Mouse (Mus musculus) T-helper 17 cell (primary cell): ENCODE data around the gene Bdh1.
"Not testable (repeated sequence)": the region's sequence is repeated elsewhere in the genome, so short reads cannot be mapped to it uniquely, and the experiment has no call there.

ENCODE experiments used
- in situ Hi-C, 2 experiments: fragments of 300-600 bp; cut with MboI, MseI; formaldehyde crosslinking; loops; 1 replicate in 1 of 2; 2 replicates in 1 of 2; pipeline ENCODE4 v1.15.1; 2025; ENCODE audit warnings: high pct_unique_total_duplicates in 2 of 2

The Bdh1 gene

DNA sequence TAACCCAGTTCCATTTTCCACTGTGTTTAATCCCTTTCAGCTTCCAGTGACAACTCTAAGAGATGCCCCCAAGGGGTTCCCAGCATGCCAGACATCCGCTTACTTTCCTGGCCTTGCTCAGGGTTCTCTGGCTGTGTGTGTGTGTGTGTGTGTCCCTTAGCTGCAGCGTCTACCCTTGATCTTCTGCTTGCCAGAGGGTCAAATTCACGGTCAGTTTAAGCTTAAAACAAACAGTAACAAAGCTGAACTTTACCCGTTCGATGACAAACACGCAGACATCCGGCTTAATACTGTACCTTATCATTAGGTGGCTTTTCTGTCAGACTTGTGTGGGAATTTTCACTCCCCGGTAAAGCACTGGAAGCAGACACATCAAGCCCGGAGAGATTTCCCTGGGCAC lies at the start of gene Bdh1:
TSS of gene Bdh1 (plus strand) at position 281 of the 400 bp plus-strand sequence.
- in situ Hi-C loops = loop anchor here (10.0 kb wide), 2 partner anchors 227 to 837 kb away; partner anchors contain the start of gene Lsg1 (in 1 of the 2)

- in situ Hi-C loops = loop anchor here (5.0 kb wide), 1 partner anchor 1570 kb away; no protein-coding TSS in a partner anchor
Observed at GRCm38 (mm10) chr16:31372316-31372715, 49.8 kb upstream of the Bdh1 start.

DNA sequence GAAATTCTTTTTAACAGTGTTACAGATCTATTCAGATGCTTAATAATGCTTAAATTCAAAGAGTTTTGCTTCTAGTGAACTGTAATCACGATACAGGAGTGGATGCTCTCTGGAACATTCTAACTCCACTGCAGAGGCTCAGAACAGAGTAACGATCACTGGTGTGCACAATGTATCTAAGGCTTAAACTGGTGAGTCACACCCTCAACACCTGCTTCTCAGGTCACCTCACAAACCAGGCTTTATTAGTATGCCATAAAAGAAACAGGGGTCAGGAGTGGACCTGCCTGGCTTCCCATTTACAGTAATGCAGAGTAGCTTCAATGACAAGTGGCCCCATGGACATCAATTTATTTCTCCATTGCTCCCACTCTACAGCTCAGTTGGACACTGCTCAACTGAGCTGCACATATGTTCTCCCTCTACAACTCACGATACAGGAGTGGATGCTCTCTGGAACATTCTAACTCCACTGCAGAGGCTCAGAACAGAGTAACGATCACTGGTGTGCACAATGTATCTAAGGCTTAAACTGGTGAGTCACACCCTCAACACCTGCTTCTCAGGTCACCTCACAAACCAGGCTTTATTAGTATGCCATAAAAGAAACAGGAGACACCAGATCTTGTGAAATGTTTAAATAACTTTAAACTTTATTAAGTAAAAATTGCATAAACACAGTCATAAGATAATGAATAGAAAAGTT lies 46.0 kb upstream of the Bdh1 start:
- in situ Hi-C loops = loop anchor here (5.0 kb wide), 1 partner anchor 1546 kb away; no protein-coding TSS in a partner anchor

DNA sequence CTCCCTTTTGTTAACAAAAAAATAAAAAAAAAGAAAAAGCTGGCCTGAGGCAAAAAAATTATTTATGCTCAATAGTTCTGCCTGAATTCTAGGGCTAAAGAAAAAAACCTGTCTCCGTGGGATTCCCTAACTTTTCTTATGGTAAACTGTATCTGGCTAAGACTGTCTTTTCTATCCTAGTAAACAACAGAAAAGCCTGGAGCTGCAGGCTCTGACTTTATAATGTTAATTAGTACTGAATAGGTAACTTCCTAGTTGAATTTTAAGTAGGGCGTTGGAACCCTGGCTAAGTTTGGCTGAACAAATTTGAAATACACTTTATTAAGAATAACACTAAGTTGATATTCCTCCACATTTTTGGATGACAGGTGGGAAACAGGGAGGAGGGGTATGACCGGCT lies 33.8 kb upstream of the Bdh1 start:
- in situ Hi-C loops = not testable (repeated sequence)

GRCm38 (mm10) chr16:31399231-31399630 lies 22.8 kb upstream of the Bdh1 start:
- in situ Hi-C loops = no loop called here

- in situ Hi-C loops = no loop called here
Observed at GRCm38 (mm10) chr16:31400908-31401692, 21.0 kb upstream of the Bdh1 start.

- in situ Hi-C loops = no loop called here
Observed at GRCm38 (mm10) chr16:31402096-31402495, 20.0 kb upstream of the Bdh1 start.

GRCm38 (mm10) chr16:31403971-31404370 lies 18.1 kb upstream of the Bdh1 start:
- in situ Hi-C loops = no loop called here

- in situ Hi-C loops = no loop called here
Observed at GRCm38 (mm10) chr16:31405040-31405439, 17.0 kb upstream of the Bdh1 start.

DNA sequence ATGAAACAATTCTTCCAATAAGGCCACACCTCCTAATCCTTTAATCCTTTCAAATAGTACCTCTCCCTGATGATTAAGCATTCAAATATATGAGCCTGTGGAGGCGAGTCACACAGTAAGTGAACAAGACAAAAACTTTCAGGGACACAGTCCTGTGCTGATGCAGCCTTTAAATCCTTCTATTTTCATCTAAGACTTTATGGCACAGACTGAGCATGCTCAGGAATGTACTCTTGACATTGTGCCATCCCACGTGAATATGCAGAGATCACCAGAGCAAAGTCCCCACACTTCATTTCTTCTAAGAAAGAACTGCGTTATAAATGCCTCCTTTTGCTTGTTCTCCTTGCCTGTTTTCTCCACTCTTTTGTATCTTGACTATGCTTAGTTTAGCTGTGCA lies 14.2 kb upstream of the Bdh1 start:
- in situ Hi-C loops = no loop called here

DNA sequence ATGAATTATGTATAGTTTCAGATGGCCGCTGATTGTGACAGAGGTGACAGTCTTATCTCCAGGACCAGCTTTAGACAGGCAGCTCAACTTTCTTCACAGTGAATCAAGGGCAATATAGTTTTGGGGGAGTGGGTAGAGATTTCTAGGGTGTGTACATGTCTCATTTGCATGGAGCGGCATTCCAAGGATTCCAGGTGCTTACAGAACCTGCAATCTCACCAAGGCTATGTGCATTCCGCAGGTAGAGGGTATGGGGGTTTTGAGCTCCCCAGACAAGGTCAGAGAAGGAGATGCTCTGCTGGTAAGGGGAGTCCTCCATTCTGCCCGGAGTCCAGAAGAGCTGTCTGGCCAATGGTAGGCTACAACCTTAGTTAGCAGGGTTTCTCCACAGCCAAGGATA lies 11.1 kb upstream of the Bdh1 start:
- in situ Hi-C loops = no loop called here

- in situ Hi-C loops = no loop called here
Observed at GRCm38 (mm10) chr16:31412321-31412720, 9.8 kb upstream of the Bdh1 start.

GRCm38 (mm10) chr16:31413777-31414176 lies 8.3 kb upstream of the Bdh1 start:
- in situ Hi-C loops = no loop called here

- in situ Hi-C loops = no loop called here
Observed at GRCm38 (mm10) chr16:31415885-31416450, 6.1 kb upstream of the Bdh1 start.

- in situ Hi-C loops = no loop called here
Observed at GRCm38 (mm10) chr16:31418704-31419103, 3.4 kb upstream of the Bdh1 start.

DNA sequence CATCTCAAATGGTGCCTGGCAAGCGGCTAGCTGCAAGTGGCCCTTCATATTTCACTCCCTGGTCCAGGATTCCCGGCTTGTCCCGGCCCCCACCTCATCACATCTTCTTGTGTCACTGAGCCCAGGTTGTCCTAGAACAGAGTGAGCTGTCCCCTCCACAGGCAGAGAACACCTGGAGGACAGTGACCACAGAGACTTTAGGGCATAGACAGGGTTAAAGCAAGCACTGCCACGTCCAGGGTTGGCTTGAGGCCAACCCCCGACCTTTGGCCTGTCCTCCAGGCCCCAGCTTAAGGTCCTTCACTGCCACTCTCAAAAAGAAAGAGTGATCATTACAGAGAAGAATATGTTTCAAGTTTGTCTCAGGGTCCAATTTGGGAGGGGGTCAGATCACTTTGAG lies 2.6 kb upstream of the Bdh1 start:
- in situ Hi-C loops = no loop called here

GRCm38 (mm10) chr16:31422722-31423121 lies 642 bp downstream of the Bdh1 start:
- in situ Hi-C loops = loop anchor here (10.0 kb wide), 2 partner anchors 228 to 838 kb away; partner anchors contain the start of gene Lsg1 (in 1 of the 2)

DNA sequence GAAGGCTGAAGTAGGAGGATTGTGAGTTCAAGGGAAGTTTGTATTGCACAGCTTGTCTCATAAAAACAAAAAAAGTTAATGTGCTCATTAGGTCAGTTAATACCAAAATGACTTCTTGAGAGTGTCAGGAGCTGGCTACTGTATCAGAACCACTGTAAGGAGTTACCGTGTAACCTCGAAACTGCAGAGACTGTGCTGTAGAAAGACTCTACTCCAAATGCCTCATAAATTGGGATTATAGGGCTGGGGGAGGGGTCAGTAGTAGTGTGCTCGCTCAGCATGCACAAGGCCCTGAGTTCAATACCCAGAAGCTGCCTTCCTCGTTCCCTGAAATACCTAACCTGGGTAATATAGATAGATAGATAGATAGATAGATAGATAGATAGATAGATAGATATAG lies 1.3 kb downstream of the Bdh1 start:
- in situ Hi-C loops = loop anchor here (10.0 kb wide), 2 partner anchors 229 to 839 kb away; partner anchors contain the start of gene Lsg1 (in 1 of the 2)

- in situ Hi-C loops = loop anchor here (10.0 kb wide), 2 partner anchors 230 to 840 kb away; partner anchors contain the start of gene Lsg1 (in 1 of the 2)
Observed at GRCm38 (mm10) chr16:31424416-31425187, 2.5 kb downstream of the Bdh1 start.

DNA sequence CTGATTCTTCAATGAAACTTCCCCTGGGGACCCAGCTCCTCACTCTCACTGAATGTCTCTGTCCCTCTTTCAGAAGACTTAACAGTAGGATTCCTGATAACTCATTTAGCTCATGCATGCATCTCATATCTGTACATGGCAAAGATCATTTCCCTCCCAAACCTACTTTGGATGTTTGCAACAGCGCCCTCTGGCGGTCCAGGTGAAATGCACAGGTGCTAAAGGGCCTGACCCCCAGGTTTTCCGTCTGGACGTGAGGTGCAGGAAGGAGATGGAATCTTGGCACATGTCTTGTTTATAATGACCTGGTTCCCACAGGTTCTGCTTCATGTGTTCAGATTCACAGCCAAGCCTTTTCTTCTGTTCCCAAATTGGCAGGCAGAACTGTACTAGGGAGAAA lies 3.4 kb downstream of the Bdh1 start:
- in situ Hi-C loops = loop anchor here (10.0 kb wide), 2 partner anchors 231 to 841 kb away; partner anchors contain the start of gene Lsg1 (in 1 of the 2)

- in situ Hi-C loops = loop anchor here (10.0 kb wide), 2 partner anchors 232 to 842 kb away; partner anchors contain the start of gene Lsg1 (in 1 of the 2)
Observed at GRCm38 (mm10) chr16:31426496-31427126, 4.5 kb downstream of the Bdh1 start.
